Mouse (Mus musculus): ENCODE measurements around the gene Cux2. TPM values are rescaled to one million over a fixed set of nuclear protein-coding genes. Genes with fewer than 3 reads are reported as not detected.
A peak's percentile ranks its signal among the peaks of the same experiment; 100 is the strongest.

The Cux2 gene
- polyA plus RNA-seq, 1 experiment: 3.6 TPM

DNA sequence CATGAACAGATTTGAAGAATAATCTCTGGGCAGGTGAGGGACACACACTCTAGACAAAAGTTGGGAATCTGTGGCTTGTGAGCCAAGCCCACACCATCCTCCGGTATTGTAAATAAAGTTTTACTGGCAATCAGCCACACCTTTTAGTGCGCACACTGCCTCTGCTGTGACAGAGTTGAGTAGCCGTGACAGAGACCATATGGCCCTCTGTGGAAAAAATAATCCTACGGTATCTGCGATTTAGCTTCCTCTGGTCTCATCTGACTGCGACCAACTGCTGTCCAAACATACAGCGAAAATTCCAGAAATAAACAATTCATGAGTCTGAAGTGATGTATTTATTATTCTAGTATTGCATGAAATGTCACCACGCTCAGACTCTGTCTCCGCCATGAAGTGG is 64.0 kb downstream of the Cux2 start:
- 69% methylated on average over 9 of the region's 9 CpGs for WGBS
- no peaks in the 10 kb centered on the region for H3K4me1 ChIP-seq (ENCODE audit: control insufficient read depth, insufficient read depth, low read length)
- TF ChIP-seq CTCF (conservative IDR thresholded peaks at IDR 0.05; ENCODE audit: insufficient read depth, insufficient read length, low read depth, low read length) (no peak), POLR2A (IDR thresholded peaks at IDR 0.05; ENCODE audit: low read depth, low read length) (no peak)
- no peak for DNase-seq
- H3K27me3 ChIP-seq (replicated peaks; ENCODE audit: control insufficient read depth, insufficient read depth, low read length): no peaks in the 10 kb centered on the region
- no peaks in the 10 kb centered on the region for H3K36me3 ChIP-seq (ENCODE audit: control insufficient read depth, insufficient read depth, low read length)
- H3K27ac ChIP-seq (ENCODE audit: insufficient read depth, low read depth, low read length): no peak overlapping the region
- no peak overlapping the region for H3K4me3 ChIP-seq (ENCODE audit: insufficient read depth, low read depth, low read length)

- peak; percentile 17 for DNase-seq
- H3K36me3 ChIP-seq (ENCODE audit: control insufficient read depth, insufficient read depth, low read length): no peaks in the 10 kb centered on the region
- no peak overlapping the region for H3K27ac ChIP-seq (ENCODE audit: insufficient read depth, low read depth, low read length)
- 43% methylated on average over 16 of the region's 16 CpGs for WGBS
- no peak for TF ChIP-seq POLR2A (IDR thresholded peaks at IDR 0.05; ENCODE audit: low read depth, low read length)
- no peak for TF ChIP-seq CTCF (conservative IDR thresholded peaks at IDR 0.05; ENCODE audit: insufficient read depth, insufficient read length, low read depth, low read length)
- H3K27me3 ChIP-seq (replicated peaks; ENCODE audit: control insufficient read depth, insufficient read depth, low read length): no peaks in the 10 kb centered on the region
- H3K4me3 ChIP-seq (ENCODE audit: insufficient read depth, low read depth, low read length): no peak overlapping the region
- no peaks in the 10 kb centered on the region for H3K4me1 ChIP-seq (ENCODE audit: control insufficient read depth, insufficient read depth, low read length)
Measured at GRCm38 (mm10) chr5:121981650-121982131, 68.2 kb downstream of the Cux2 start.

DNA sequence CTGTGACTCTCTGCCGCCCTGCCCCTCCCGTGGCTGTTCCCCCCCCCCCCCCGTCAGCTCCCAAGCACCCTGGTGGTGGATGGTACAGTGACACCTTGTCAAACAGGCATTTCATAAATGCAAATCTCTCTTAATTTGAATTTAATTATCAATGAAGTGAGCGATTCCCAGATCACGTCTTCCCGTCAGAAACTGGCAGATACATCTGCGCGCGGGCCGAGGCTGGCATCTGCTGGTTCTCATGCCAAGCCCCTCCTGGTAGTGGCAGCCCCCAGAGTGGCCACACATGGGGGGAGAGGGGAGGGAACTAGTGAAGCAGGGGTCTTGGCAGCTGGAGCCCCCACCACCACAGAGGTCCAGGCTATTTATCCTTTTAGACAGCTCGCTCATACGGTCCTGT is 73.6 kb downstream of the Cux2 start:
- WGBS: 85% methylated on average over 12 of the region's 12 CpGs

DNA sequence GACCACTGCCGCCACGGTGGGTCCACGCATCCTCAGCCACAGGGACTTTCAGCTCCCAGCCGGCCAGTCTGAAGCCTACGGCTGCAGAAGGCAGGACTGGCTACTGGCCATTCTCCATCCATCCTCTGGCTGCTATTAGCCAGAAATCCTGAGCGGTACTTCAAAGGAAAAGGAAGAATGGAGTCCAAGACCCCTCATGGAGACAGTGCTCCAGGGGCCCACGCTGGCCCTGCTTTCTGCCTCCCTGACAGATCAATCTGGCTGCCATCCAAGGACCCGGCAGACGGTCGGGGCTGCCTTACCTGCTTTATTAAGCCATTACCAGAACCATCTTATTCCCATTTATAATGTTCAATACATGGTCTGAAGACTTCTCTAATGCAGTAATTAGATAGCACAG is 76.4 kb downstream of the Cux2 start:
- H3K4me3 ChIP-seq (ENCODE audit: insufficient read depth, low read depth, low read length): no peak overlapping the region
- TF ChIP-seq POLR2A (IDR thresholded peaks at IDR 0.05; ENCODE audit: low read depth, low read length) (no peak), CTCF (conservative IDR thresholded peaks at IDR 0.05; ENCODE audit: insufficient read depth, insufficient read length, low read depth, low read length) (no peak)
- DNase-seq: no peak
- no peaks in the 10 kb centered on the region for H3K4me1 ChIP-seq (ENCODE audit: control insufficient read depth, insufficient read depth, low read length)
- 69% methylated on average over 10 of the region's 10 CpGs for WGBS
- H3K27me3 ChIP-seq (replicated peaks; ENCODE audit: control insufficient read depth, insufficient read depth, low read length): no peaks in the 10 kb centered on the region
- no peaks in the 10 kb centered on the region for H3K36me3 ChIP-seq (ENCODE audit: control insufficient read depth, insufficient read depth, low read length)
- H3K27ac ChIP-seq (ENCODE audit: insufficient read depth, low read depth, low read length): no peak overlapping the region

More for the DNA sequence above, 73.6 kb downstream of the Cux2 start:
- Histone ChIP-seq H3K27ac (ENCODE audit: insufficient read depth, low read depth, low read length) (no peak overlapping the region), H3K4me3 (ENCODE audit: insufficient read depth, low read depth, low read length) (no peak overlapping the region), H3K27me3 (replicated peaks; ENCODE audit: control insufficient read depth, insufficient read depth, low read length) (no peaks in the 10 kb centered on the region), H3K4me1 (ENCODE audit: control insufficient read depth, insufficient read depth, low read length) (no peaks in the 10 kb centered on the region), H3K36me3 (ENCODE audit: control insufficient read depth, insufficient read depth, low read length) (no peaks in the 10 kb centered on the region)
- no peak for DNase-seq
- TF ChIP-seq POLR2A (IDR thresholded peaks at IDR 0.05; ENCODE audit: low read depth, low read length) (no peak), CTCF (conservative IDR thresholded peaks at IDR 0.05; ENCODE audit: insufficient read depth, insufficient read length, low read depth, low read length) (no peak)

GRCm38 (mm10) chr5:121972680-121973192 is 77.2 kb downstream of the Cux2 start:
- no peaks in the 10 kb centered on the region for H3K4me1 ChIP-seq (ENCODE audit: control insufficient read depth, insufficient read depth, low read length)
- H3K36me3 ChIP-seq (ENCODE audit: control insufficient read depth, insufficient read depth, low read length): no peaks in the 10 kb centered on the region
- H3K27me3 ChIP-seq (replicated peaks; ENCODE audit: control insufficient read depth, insufficient read depth, low read length): no peaks in the 10 kb centered on the region
- TF ChIP-seq CTCF (conservative IDR thresholded peaks at IDR 0.05; ENCODE audit: insufficient read depth, insufficient read length, low read depth, low read length): no peak
- no peak for TF ChIP-seq POLR2A (IDR thresholded peaks at IDR 0.05; ENCODE audit: low read depth, low read length)
- no peak overlapping the region for H3K27ac ChIP-seq (ENCODE audit: insufficient read depth, low read depth, low read length)
- DNase-seq: peak; percentile 3
- no peak overlapping the region for H3K4me3 ChIP-seq (ENCODE audit: insufficient read depth, low read depth, low read length)
- WGBS: 39% methylated on average over 23 of the region's 23 CpGs

DNA sequence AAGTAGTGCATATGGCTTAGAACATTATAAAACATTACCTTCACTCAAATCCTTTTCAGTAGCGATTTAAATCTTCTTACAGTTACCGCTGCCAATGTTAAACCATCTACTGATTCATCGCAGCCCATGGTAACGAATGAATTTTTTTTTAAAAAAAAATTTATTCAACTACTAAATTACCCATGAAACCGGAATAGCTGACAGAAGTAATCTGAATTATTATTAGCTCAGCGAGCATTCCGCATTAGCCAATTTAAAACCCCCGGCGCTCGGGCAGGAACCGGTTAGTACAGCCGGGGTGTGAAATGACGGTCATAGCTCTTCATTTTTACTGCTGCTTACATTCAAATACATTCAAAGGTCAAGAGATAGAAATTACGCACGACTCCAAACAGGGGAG is 80.9 kb downstream of the Cux2 start:
- Histone ChIP-seq H3K4me3 (ENCODE audit: insufficient read depth, low read depth, low read length) (no peak overlapping the region), H3K27ac (ENCODE audit: insufficient read depth, low read depth, low read length) (no peak overlapping the region), H3K36me3 (ENCODE audit: control insufficient read depth, insufficient read depth, low read length) (no peaks in the 10 kb centered on the region), H3K27me3 (replicated peaks; ENCODE audit: control insufficient read depth, insufficient read depth, low read length) (no peaks in the 10 kb centered on the region), H3K4me1 (ENCODE audit: control insufficient read depth, insufficient read depth, low read length) (no peaks in the 10 kb centered on the region)
- WGBS: 70% methylated on average over 15 of the region's 15 CpGs
- no peak for TF ChIP-seq POLR2A (IDR thresholded peaks at IDR 0.05; ENCODE audit: low read depth, low read length)
- no peak for TF ChIP-seq CTCF (conservative IDR thresholded peaks at IDR 0.05; ENCODE audit: insufficient read depth, insufficient read length, low read depth, low read length)
- DNase-seq: no peak

GRCm38 (mm10) chr5:121968416-121968815 is 81.5 kb downstream of the Cux2 start:
- WGBS: 78% methylated on average over 15 of the region's 15 CpGs
- H3K27ac ChIP-seq (ENCODE audit: insufficient read depth, low read depth, low read length): no peak overlapping the region
- no peaks in the 10 kb centered on the region for H3K36me3 ChIP-seq (ENCODE audit: control insufficient read depth, insufficient read depth, low read length)
- TF ChIP-seq CTCF (conservative IDR thresholded peaks at IDR 0.05; ENCODE audit: insufficient read depth, insufficient read length, low read depth, low read length) (no peak), POLR2A (IDR thresholded peaks at IDR 0.05; ENCODE audit: low read depth, low read length) (no peak)
- H3K4me3 ChIP-seq (ENCODE audit: insufficient read depth, low read depth, low read length): no peak overlapping the region
- H3K4me1 ChIP-seq (ENCODE audit: control insufficient read depth, insufficient read depth, low read length): no peaks in the 10 kb centered on the region
- H3K27me3 ChIP-seq (replicated peaks; ENCODE audit: control insufficient read depth, insufficient read depth, low read length): no peaks in the 10 kb centered on the region
- DNase-seq: no peak
